Comparison of ENCODE assay signal across 6 mouse cellular contexts in the genomic region with DNA sequence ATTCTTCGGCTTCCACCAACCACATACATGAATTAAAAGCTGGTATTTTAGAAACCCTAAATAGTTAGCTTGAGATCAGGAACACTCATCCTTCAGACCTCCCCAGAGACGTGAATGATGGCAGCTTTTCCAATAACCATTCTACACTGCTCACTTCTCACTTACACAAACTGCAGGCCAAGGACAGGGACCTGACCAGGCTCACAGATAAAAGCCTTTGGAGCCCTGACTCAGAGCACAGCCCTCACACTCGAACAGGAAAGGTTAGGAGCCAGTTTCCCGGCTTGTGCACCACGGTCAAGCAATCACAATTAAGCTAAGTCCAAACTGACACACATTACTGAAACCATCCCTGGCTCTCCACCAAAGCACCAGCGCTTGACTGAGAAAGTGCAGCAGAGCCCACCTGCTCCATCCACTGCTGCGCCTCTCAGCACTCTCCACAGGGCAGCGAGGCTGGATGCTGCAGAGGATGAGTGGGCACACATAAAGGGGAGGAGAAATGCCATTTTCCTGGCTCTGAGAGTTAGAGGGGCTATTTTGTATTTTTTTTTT.
"Had no signal": no experiment of that assay in that cellular context is flagged by ENCODE, and none has a peak within 500 bp of the region (broad histone marks: within the 10 kb centered on the region; RNA-seq: fewer than 3 reads in every experiment).

No protein-coding gene starts in this region.

- ATAC-seq: midbrain, embryonic 16.5 days had no signal

- DNase-seq: kidney, postnatal 25 days; liver; lung, adult 18-20 months; right cerebral cortex, postnatal 14 days; thymus, postnatal 36 days had no signal
